Mouse (Mus musculus): ENCODE measurements around the gene Gm5475.

The Gm5475 gene

GRCm38 (mm10) chr15:100414011-100414410, 7.9 kb upstream of the Gm5475 start:
- peak; percentile 72 for DNase-seq

- no peak for DNase-seq
Measured at GRCm38 (mm10) chr15:100414942-100415341, 7.0 kb upstream of the Gm5475 start.

GRCm38 (mm10) chr15:100415684-100416083, 6.3 kb upstream of the Gm5475 start:
- DNase-seq: no peak

GRCm38 (mm10) chr15:100417854-100418450, 4.0 kb upstream of the Gm5475 start:
- DNase-seq: no peak

GRCm38 (mm10) chr15:100419311-100419710, 2.6 kb upstream of the Gm5475 start:
- no peak for DNase-seq

- DNase-seq: no peak
Measured at GRCm38 (mm10) chr15:100419901-100420745, 1.8 kb upstream of the Gm5475 start.

GRCm38 (mm10) chr15:100421059-100421757, 739 bp upstream of the Gm5475 start:
- no peak for DNase-seq

GRCm38 (mm10) chr15:100422476-100422875, 529 bp downstream of the Gm5475 start:
- no peak for DNase-seq

GRCm38 (mm10) chr15:100422899-100423860, 1.2 kb downstream of the Gm5475 start:
- DNase-seq: peak; percentile 95

- no peak for DNase-seq
Measured at GRCm38 (mm10) chr15:100423916-100424315, 2.0 kb downstream of the Gm5475 start.

- DNase-seq: no peak
Measured at GRCm38 (mm10) chr15:100424396-100425122, 2.6 kb downstream of the Gm5475 start, which contains the start of gene Slc11a2. TSS of gene Slc11a2 (minus strand) at chr15:100425072.

- no peak for DNase-seq
Measured at GRCm38 (mm10) chr15:100428296-100428905, 6.5 kb downstream of the Gm5475 start.

- DNase-seq: no peak
Measured at GRCm38 (mm10) chr15:100429959-100430565, 8.1 kb downstream of the Gm5475 start.

GRCm38 (mm10) chr15:100433234-100433633, 11.3 kb downstream of the Gm5475 start:
- no peak for DNase-seq

- DNase-seq: no peak
Measured at GRCm38 (mm10) chr15:100436112-100436511, 14.2 kb downstream of the Gm5475 start.

- DNase-seq: no peak
Measured at GRCm38 (mm10) chr15:100436518-100436917, 14.6 kb downstream of the Gm5475 start.

GRCm38 (mm10) chr15:100443126-100443922, 21.4 kb downstream of the Gm5475 start:
- peak; percentile 87 for DNase-seq

- no peak for DNase-seq
Measured at GRCm38 (mm10) chr15:100446887-100447286, 24.9 kb downstream of the Gm5475 start.

GRCm38 (mm10) chr15:100448572-100448971, 26.6 kb downstream of the Gm5475 start:
- DNase-seq: no peak

- no peak for DNase-seq
Measured at GRCm38 (mm10) chr15:100449495-100449894, 27.5 kb downstream of the Gm5475 start.
